Mouse (Mus musculus) brain, embryonic 14.5 days (tissue): Measurements from ENCODE around the gene Nfkbil1.

Experiments
- CTCF ChIP-seq: fragments of 200-500 bp; IDR thresholded peaks from 2 replicates; pipeline ENCODE4 v1.5.1; 2012; ENCODE audit warnings: inconsistent platforms, mild to moderate bottlenecking, moderate library complexity, borderline replicate concordance; ENCODE audit not compliant: insufficient read depth, insufficient read length; ENCODE audit errors: extremely low read depth
- POLR2A ChIP-seq: fragments of 200-500 bp; IDR thresholded peaks from 2 replicates; pipeline ENCODE4 v1.6.1; 2012; ENCODE audit warnings: mild to moderate bottlenecking, inconsistent platforms, borderline replicate concordance; ENCODE audit not compliant: poor library complexity, insufficient read depth, insufficient read length, severe bottlenecking; ENCODE audit errors: extremely low read depth

DNA sequence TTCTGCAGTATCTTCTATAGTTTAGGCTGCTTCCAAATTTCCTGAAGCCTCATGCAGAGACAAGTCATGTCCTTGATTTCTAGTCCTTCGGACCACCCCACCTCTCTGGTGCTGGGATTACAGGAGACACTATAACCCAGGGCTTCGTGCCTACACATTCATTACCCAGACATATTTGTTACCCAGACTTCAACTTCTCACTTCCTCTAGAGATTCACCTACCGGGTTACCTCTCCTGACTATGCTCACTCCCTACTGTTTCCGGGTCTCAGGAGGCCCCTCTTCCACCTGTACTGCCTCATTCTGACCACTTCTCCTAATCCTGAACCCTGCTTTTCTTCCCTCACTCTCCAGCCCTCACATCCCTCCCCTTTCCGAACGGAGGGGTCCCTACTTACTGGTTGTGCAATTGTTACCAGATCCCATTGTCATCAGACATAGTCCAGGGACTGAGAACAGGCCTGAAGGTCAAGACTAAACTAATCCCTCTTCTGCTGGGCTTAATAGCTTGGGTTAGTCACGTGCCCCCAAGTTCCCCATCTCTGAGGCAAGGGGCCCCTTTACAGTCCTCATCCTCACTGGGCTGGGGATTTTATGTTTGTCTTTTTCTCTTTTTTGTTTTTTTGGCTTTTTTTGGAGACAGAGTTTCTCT is 47.5 kb downstream of the Nfkbil1 start, which contains the start of gene Lst1:
- no peak for TF ChIP-seq POLR2A
- TF ChIP-seq CTCF: no peak
